Mouse (Mus musculus): Measurements from ENCODE around the gene Ddi2. TPM values are rescaled to one million over a fixed set of nuclear protein-coding genes. Genes with fewer than 3 reads are reported as not detected.

Gene Ddi2
- polyA plus RNA-seq, 1 experiment from 2014 or later: 16.8 TPM

DNA sequence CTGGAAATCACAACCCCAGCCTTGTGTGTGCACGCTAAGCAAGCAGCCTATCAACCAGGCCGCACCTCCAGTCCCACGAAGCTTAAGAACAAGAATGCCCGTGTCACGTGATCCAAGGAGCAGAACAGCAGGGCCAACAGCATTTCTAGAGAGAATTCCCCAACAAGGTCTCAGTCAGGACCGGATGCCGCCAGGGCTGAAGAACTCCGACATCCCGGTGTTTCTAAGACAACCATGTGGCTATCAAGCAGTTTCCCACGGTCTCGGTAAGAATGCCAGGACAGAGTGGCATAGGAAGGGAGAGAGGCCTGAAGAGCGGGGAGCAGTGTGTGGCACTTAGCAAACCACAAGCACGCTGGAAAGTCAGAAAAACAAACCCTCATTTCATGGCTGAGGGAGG, 69.4 kb downstream of the Ddi2 start:
- no peak overlapping the region for H3K4me2 ChIP-seq (replicated peaks; ENCODE audit: low read depth, low read length)
- peak; percentile 81 for ATAC-seq
- no peak overlapping the region for H3K4me3 ChIP-seq (ENCODE audit: low read depth, low read length)
- no peaks in the 10 kb centered on the region for H3K36me3 ChIP-seq (ENCODE audit: insufficient read depth, low read length)
- no peaks in the 10 kb centered on the region for H3K27me3 ChIP-seq (replicated peaks; ENCODE audit: insufficient read depth, low read length)
- 72% methylated on average over 13 of the region's 13 CpGs for WGBS
- H3K9me3 ChIP-seq (ENCODE audit: low read length): no peaks in the 10 kb centered on the region
- H3K4me1 ChIP-seq (ENCODE audit: insufficient read depth, low read depth, low read length): peaks cover 13% of the 10 kb centered on the region; the same call in 1 of the 2 replicates
- DNase-seq (ENCODE audit: low spot score): peak; percentile 64
- H3K27ac ChIP-seq (ENCODE audit: low read length): peak overlapping the region; percentile 32; the same call in 1 of the 2 replicates
- H3K9ac ChIP-seq (replicated peaks; ENCODE audit: low read depth): no peak overlapping the region
- TF ChIP-seq CTCF (IDR thresholded peaks at IDR 0.05): no peak
- TF ChIP-seq EP300 (IDR thresholded peaks at IDR 0.05): no peak

DNA sequence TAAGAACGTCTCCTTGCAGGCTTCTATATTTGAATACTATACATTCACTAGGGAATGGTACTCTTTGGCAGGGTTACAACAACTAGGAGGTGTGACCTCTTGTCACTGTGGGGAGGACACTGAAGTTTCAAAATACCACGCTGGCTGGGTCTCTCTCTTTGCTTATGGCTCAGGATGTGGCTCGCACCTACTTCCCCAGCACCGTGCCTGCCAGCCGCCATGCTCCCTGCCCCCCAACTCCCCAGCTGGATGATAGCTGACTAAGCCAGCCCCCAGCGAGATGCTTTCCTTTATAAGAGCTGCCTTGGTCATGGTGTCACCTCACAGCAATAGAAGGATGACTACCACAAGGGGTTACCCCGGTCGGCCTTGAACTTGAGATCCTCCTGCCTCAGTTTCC, 70.2 kb downstream of the Ddi2 start:
- Histone ChIP-seq H3K27me3 (replicated peaks; ENCODE audit: insufficient read depth, low read length) (no peaks in the 10 kb centered on the region), H3K27ac (ENCODE audit: low read length) (no peak overlapping the region), H3K4me3 (ENCODE audit: low read depth, low read length) (no peak overlapping the region), H3K4me1 (ENCODE audit: insufficient read depth, low read depth, low read length) (peaks cover 13% of the 10 kb centered on the region; the same call in 1 of the 2 replicates), H3K4me2 (replicated peaks; ENCODE audit: low read depth, low read length) (no peak overlapping the region), H3K9me3 (ENCODE audit: low read length) (no peaks in the 10 kb centered on the region), H3K9ac (replicated peaks; ENCODE audit: low read depth) (no peak overlapping the region), H3K36me3 (ENCODE audit: insufficient read depth, low read length) (no peaks in the 10 kb centered on the region)
- TF ChIP-seq EP300 (IDR thresholded peaks at IDR 0.05) (no peak), CTCF (IDR thresholded peaks at IDR 0.05) (no peak)
- 70% methylated on average over 8 of the region's 8 CpGs for WGBS
- DNase-seq (ENCODE audit: low spot score): no peak
- no peak for ATAC-seq

DNA sequence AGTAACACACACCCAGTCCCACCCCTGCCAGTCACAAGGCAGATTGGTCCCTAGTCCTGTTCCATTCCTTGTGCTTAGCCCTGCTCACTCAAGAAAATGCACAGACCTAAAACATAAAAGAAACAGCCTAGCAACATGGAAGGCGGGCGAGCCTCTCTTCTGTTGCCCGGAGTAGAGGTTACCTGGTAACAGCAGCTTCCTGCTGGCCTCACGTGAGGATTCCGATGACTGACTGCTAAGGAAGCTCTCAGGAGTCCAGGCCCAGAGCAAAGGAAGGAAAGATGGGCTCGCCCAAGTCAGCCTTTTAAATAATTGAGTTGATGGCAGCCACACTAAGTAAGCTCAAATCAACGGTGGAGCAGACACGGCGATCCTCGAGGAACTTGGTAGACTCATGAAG, 71.3 kb downstream of the Ddi2 start:
- DNase-seq (ENCODE audit: low spot score) (no peak), ATAC-seq (no peak)
- Histone ChIP-seq H3K27me3 (replicated peaks; ENCODE audit: insufficient read depth, low read length) (no peaks in the 10 kb centered on the region), H3K4me1 (ENCODE audit: insufficient read depth, low read depth, low read length) (peaks cover 10% of the 10 kb centered on the region; the same call in 1 of the 2 replicates), H3K4me2 (replicated peaks; ENCODE audit: low read depth, low read length) (no peak overlapping the region), H3K9ac (replicated peaks; ENCODE audit: low read depth) (no peak overlapping the region), H3K9me3 (ENCODE audit: low read length) (no peaks in the 10 kb centered on the region), H3K36me3 (ENCODE audit: insufficient read depth, low read length) (no peaks in the 10 kb centered on the region), H3K27ac (ENCODE audit: low read length) (no peak overlapping the region), H3K4me3 (ENCODE audit: low read depth, low read length) (no peak overlapping the region)
- TF ChIP-seq CTCF (IDR thresholded peaks at IDR 0.05): no peak
- 82% methylated on average over 10 of the region's 10 CpGs for WGBS

- no peaks in the 10 kb centered on the region for H3K27me3 ChIP-seq (replicated peaks; ENCODE audit: insufficient read depth, low read length)
Observed at GRCm38 (mm10) chr4:141651286-141651685, 71.9 kb downstream of the Ddi2 start.

DNA sequence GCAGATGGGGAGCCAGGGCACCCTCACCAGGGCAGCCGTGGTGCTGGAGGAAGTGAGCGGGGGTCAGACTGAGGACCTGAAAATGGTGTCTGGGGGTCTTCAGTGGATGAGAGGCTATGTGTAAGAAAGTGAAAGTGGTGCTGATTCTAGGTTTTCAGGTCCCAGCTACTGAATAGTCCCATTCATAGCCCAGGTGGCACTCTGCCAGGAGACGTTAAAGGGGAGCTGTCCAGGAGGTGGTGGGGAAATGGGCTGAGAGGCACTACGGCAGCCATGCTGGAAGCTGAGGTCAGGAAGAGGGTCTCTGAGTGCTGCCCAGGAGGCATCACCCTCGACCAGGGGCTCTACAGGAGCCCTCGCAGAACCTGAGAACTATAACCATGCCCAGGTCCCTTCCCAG, 74.0 kb downstream of the Ddi2 start:
- DNase-seq (ENCODE audit: low spot score) (no peak), ATAC-seq (no peak)
- Histone ChIP-seq H3K27me3 (replicated peaks; ENCODE audit: insufficient read depth, low read length) (no peaks in the 10 kb centered on the region), H3K9me3 (ENCODE audit: low read length) (no peaks in the 10 kb centered on the region), H3K9ac (replicated peaks; ENCODE audit: low read depth) (no peak overlapping the region), H3K4me3 (ENCODE audit: low read depth, low read length) (no peak overlapping the region), H3K27ac (ENCODE audit: low read length) (no peak overlapping the region), H3K36me3 (ENCODE audit: insufficient read depth, low read length) (no peaks in the 10 kb centered on the region), H3K4me1 (ENCODE audit: insufficient read depth, low read depth, low read length) (0 out of 2 replicates have a peak, but pooled peaks cover 6% of the 10 kb centered on the region), H3K4me2 (replicated peaks; ENCODE audit: low read depth, low read length) (no peak overlapping the region)
- 39% methylated on average over 6 of the region's 6 CpGs for WGBS
- TF ChIP-seq EP300 (IDR thresholded peaks at IDR 0.05) (no peak), CTCF (IDR thresholded peaks at IDR 0.05) (no peak)

More at GRCm38 (mm10) chr4:141651286-141651685, 71.9 kb downstream of the Ddi2 start:
- H3K9me3 ChIP-seq (ENCODE audit: low read length): no peaks in the 10 kb centered on the region
- H3K4me2 ChIP-seq (replicated peaks; ENCODE audit: low read depth, low read length): no peak overlapping the region
- no peak overlapping the region for H3K4me3 ChIP-seq (ENCODE audit: low read depth, low read length)
- H3K27ac ChIP-seq (ENCODE audit: low read length): no peak overlapping the region
- peaks cover 9% of the 10 kb centered on the region; the same call in 1 of the 2 replicates for H3K4me1 ChIP-seq (ENCODE audit: insufficient read depth, low read depth, low read length)
- H3K36me3 ChIP-seq (ENCODE audit: insufficient read depth, low read length): no peaks in the 10 kb centered on the region
- DNase-seq (ENCODE audit: low spot score) (no peak), ATAC-seq (no peak)
- H3K9ac ChIP-seq (replicated peaks; ENCODE audit: low read depth): no peak overlapping the region
- 88% methylated on average over 6 of the region's 6 CpGs for WGBS
- TF ChIP-seq EP300 (IDR thresholded peaks at IDR 0.05) (no peak), CTCF (IDR thresholded peaks at IDR 0.05) (no peak)

DNA sequence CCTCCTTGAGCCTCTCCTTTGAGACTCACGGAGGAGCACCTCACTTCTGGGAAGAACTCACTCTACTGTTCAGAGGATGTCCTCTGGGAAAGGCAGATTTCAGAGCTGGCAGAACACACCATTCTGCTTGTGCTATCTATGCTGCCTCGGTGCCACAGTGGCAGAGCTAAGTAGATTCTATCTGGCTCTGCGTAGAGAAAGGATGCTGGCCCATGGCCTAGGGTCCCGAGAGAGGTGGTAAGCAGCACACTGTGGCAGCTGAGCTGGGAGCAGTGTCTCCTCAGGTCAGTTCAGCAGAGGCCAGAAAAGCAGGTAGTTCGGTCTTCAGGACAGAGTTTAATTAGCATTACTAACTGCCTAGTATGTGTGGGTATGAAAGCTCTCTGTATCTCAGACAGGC, 75.0 kb downstream of the Ddi2 start:
- TF ChIP-seq CTCF (IDR thresholded peaks at IDR 0.05) (no peak), EP300 (IDR thresholded peaks at IDR 0.05) (no peak)
- Histone ChIP-seq H3K36me3 (ENCODE audit: insufficient read depth, low read length) (no peaks in the 10 kb centered on the region), H3K4me1 (ENCODE audit: insufficient read depth, low read depth, low read length) (peaks cover 6% of the 10 kb centered on the region; the same call in 1 of the 2 replicates), H3K4me2 (replicated peaks; ENCODE audit: low read depth, low read length) (no peak overlapping the region), H3K9ac (replicated peaks; ENCODE audit: low read depth) (no peak overlapping the region), H3K9me3 (ENCODE audit: low read length) (no peaks in the 10 kb centered on the region), H3K4me3 (ENCODE audit: low read depth, low read length) (no peak overlapping the region), H3K27me3 (replicated peaks; ENCODE audit: insufficient read depth, low read length) (no peaks in the 10 kb centered on the region), H3K27ac (ENCODE audit: low read length) (no peak overlapping the region)
- 88% methylated on average over 5 of the region's 5 CpGs for WGBS
- no peak for ATAC-seq
- DNase-seq (ENCODE audit: low spot score): no peak

DNA sequence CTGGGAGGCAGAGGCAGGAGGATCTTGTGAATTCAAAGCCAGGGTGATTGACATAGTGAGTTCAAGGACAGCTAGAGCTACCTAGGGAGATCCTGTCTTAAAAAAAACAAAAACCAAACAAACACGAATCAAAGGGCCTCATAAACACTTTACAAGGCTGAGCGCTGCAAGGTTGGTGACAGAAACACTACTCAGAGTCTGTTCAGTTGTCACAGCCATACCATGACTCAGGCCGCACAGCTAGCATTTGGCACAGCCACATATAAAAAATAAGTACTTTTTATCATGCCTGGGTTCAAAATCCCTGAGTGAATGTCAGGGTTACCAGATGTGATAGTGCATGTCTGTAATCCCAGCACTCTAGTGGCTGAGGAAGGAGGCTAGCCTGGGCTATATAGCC, 76.0 kb downstream of the Ddi2 start:
- 87% methylated on average over 3 of the region's 3 CpGs for WGBS

More for the DNA sequence above, 76.0 kb downstream of the Ddi2 start:
- H3K27me3 ChIP-seq (replicated peaks; ENCODE audit: insufficient read depth, low read length): no peaks in the 10 kb centered on the region
- no peak for TF ChIP-seq CTCF (IDR thresholded peaks at IDR 0.05)
- TF ChIP-seq EP300 (IDR thresholded peaks at IDR 0.05): no peak
- H3K36me3 ChIP-seq (ENCODE audit: insufficient read depth, low read length): no peaks in the 10 kb centered on the region
- DNase-seq (ENCODE audit: low spot score) (no peak), ATAC-seq (no peak)
- no peak overlapping the region for H3K4me3 ChIP-seq (ENCODE audit: low read depth, low read length)
- no peak overlapping the region for H3K27ac ChIP-seq (ENCODE audit: low read length)
- H3K9ac ChIP-seq (replicated peaks; ENCODE audit: low read depth): no peak overlapping the region
- no peak overlapping the region for H3K4me2 ChIP-seq (replicated peaks; ENCODE audit: low read depth, low read length)
- no peaks in the 10 kb centered on the region for H3K9me3 ChIP-seq (ENCODE audit: low read length)
- H3K4me1 ChIP-seq (ENCODE audit: insufficient read depth, low read depth, low read length): peaks cover 6% of the 10 kb centered on the region; the same call in 1 of the 2 replicates

Measured in lung, postnatal 0 days (tissue).